Mouse (Mus musculus): ENCODE results near the gene Pdp2.

Pdp2 gene

DNA sequence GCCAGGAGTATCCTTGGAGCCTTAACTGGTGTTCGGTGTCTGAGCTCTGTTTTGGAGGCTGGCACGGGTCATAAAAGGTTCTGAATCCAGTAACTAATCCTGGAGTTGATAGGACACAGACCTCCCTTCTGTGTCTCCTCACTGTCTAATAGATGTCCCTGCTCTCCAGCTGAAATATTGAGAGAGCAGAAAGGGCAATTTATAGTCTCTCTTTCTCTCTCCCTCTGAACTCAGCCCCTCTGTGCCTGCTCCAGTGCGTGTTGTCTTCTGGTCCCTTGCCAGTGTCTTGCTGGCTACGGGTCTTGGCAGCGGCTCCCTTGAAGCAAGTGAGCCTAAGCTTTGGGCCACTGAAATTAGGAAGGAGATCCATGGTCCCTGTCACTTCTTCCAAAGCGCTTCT is 6.4 kb downstream of the Pdp2 start:
- DNase-seq (ENCODE audit: low read depth, low spot score), result no peak

DNA sequence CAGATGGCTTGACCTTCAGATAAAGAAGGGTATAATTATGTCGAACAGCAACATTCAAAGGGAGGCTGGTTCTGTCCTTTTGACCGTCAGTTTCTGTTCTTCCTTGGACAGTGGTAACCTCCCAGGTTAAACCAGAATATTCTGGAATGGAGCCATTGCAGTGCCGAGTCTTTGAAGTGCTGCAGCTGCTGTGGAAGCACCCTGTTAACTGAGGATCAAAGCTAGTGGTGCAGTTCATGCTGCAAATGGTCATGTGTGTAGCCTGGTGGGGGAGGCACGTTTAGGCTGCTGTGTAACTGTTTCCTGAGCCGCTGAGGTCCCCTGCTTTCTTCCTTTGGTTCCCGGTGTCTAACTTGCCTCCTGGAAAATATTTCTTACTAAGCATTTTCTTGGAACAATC is 7.2 kb downstream of the Pdp2 start:
- no peak for DNase-seq (ENCODE audit: low read depth, low spot score)

- no peak for DNase-seq (ENCODE audit: low read depth, low spot score)
These were observed 10.1 kb downstream of the Pdp2 start for GRCm38 (mm10) chr8:104601386-104601785.

DNA sequence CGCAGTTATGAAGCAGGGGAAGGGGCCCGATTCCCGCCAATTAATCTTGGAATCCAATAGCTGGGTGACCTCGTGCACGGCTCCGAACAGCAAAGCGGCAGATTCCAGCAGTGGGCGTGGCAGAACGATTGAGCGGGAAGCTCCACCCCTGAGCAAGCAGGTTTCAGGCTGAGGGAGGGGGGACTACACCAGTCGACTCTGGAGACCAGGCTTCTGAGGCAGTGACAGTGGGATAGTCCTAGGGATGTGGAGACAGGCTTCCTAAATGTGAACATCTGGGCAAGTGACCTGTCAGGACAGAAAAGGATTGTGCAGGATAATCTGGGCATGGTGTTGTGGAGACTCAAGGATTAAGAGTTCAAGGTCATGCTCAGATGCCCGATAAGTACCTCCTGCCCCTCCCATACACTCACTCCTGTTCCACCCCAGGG is 10.7 kb downstream of the Pdp2 start:
- DNase-seq (ENCODE audit: low read depth, low spot score), result no peak

DNA sequence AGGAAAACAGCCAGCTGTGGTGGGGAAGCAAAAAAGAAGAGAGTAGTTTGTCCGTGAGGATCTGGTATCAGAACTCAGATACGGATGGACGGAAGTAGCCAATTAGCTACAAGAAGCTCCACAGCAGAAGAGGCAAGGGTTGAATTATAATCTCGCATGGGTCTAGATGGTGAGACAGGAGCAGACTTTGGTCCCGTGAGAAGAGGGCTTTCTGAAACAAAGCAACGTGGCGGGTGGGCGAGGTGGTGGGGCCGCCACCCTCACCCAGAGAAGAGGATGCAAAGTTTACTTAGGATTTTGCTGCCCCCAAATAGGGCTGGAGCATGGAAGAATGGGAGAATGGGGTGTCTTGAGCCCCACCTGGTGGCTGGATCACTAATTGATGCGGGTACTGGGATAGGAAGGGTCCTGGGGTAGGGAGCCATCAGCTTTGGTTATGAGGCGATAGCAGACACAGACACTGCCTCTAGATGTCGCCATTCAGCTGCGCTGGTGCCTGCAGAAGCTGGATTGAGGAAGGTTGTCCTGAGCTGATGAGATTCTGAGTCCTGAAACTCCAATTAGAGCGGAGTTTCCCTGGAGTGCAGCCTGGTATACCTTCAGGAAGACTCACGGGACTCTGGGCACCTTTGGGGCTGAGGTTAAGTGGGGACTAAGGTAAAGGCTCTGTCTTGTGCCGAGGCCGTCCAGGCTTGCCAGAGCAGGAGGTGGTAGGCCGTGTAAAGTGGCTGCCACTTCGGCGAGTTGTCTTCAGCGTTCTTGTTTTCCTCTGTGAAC is 11.4 kb downstream of the Pdp2 start:
- peak; percentile 89 for DNase-seq (ENCODE audit: low read depth, low spot score)

- no peak for DNase-seq (ENCODE audit: low read depth, low spot score)
These were observed 12.0 kb downstream of the Pdp2 start for GRCm38 (mm10) chr8:104603245-104603593.

GRCm38 (mm10) chr8:104606329-104606728 is 15.1 kb downstream of the Pdp2 start:
- no peak for DNase-seq (ENCODE audit: low read depth, low spot score)

GRCm38 (mm10) chr8:104607944-104608343 is 16.7 kb downstream of the Pdp2 start:
- DNase-seq (ENCODE audit: low read depth, low spot score), result no peak

GRCm38 (mm10) chr8:104609222-104609621 is 18.0 kb downstream of the Pdp2 start:
- no peak for DNase-seq (ENCODE audit: low read depth, low spot score)

- no peak for DNase-seq (ENCODE audit: low read depth, low spot score)
These were observed 19.0 kb downstream of the Pdp2 start for GRCm38 (mm10) chr8:104610185-104610766.

DNA sequence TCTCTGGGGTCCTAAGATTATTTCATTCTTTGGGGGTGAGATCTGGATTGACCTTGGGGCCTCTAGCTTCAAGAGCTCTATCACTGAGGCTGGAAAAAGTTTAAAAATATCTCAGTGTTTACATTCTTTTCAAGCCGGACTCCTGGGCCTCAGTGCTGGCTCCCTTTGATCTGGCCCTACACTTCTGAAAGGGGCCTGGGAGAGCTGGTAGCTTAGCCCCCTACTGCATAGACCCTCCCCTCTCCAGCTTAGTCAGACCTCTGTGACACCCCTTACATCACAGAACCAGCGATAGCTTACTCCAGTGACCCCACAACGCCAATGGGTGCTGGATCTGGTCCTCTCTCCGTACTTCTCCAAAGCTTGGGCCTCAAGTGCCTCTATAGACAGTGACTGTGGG is 20.4 kb downstream of the Pdp2 start:
- DNase-seq (ENCODE audit: low read depth, low spot score), result no peak

GRCm38 (mm10) chr8:104613119-104613518 is 21.9 kb downstream of the Pdp2 start:
- DNase-seq (ENCODE audit: low read depth, low spot score), result no peak

GRCm38 (mm10) chr8:104620765-104621164 is 29.5 kb downstream of the Pdp2 start:
- DNase-seq (ENCODE audit: low read depth, low spot score), result no peak

GRCm38 (mm10) chr8:104624161-104624560 is 32.9 kb downstream of the Pdp2 start, which contains the start of gene Cdh16:
Cdh16 (minus strand) TSS chr8:104624396.
- no peak for DNase-seq (ENCODE audit: low read depth, low spot score)

- DNase-seq (ENCODE audit: low read depth, low spot score), result no peak
These were observed 36.0 kb downstream of the Pdp2 start for GRCm38 (mm10) chr8:104627065-104627740.

- DNase-seq (ENCODE audit: low read depth, low spot score), result no peak
These were observed 37.2 kb downstream of the Pdp2 start for GRCm38 (mm10) chr8:104628402-104628801.

- no peak for DNase-seq (ENCODE audit: low read depth, low spot score)
These were observed 38.3 kb downstream of the Pdp2 start for GRCm38 (mm10) chr8:104629306-104630110.

GRCm38 (mm10) chr8:104630111-104630479 is 38.8 kb downstream of the Pdp2 start:
- DNase-seq (ENCODE audit: low read depth, low spot score), result no peak

DNA sequence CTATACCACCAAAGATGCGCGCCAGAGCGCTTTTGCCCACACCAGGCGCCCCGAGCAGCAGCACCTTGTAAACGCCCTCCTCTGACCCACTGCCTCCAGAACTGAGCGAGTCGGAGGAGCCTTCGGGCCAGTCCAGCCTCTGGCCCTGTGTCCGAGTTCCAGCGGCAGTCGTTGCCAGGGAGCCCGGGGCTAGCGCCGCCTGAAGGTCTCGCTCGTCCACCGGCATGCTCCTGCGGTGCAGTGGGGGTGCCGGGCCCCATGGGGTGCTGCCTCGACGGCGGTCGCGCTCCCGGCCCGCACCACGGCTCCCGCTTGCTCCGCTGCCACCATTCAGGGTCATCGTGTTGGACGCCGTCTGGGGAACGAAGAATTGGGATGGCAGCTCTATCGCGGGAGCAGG is 39.3 kb downstream of the Pdp2 start:
- peak; percentile 62 for DNase-seq (ENCODE audit: low read depth, low spot score)

DNA sequence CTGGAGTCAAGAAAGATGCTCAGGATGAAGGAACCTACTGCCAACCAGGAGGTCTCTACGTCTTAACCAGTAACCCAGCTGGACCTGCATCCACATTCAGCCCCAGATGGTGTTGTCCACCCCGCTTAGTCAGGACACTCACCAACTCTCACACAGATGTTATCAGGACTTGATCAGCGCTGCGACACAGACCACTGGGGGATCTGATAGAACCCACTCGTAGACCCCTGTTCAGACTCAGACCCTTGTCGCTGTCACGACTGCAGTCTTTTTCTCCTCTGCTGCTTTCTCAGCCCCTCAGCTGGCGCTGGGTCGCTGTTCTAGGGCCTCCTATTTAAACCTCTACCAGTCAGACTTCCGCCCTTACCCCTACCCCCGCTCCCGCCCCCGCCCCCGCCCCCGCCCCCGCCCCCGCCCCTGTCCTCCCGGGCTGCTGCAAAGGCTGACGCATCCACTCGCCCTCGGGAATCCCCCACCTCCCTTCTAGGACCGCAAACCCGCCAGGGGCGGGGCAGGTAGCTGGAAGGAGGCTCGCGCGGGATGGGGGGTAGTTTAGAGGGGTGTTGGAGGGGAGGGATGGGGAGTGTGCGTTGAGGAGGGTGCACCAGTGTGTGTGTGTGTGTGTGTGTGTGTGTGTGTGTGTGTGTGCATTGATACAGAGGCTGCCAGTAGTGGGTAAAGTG is 39.9 kb downstream of the Pdp2 start, which contains the start of gene Rrad:
Gene Rrad, minus strand, starts transcription at position 347 of the 683 bp plus-strand sequence.
- DNase-seq (ENCODE audit: low read depth, low spot score), result peak; percentile 95

GRCm38 (mm10) chr8:104631975-104632374 is 40.7 kb downstream of the Pdp2 start:
- peak; percentile 60 for DNase-seq (ENCODE audit: low read depth, low spot score)

Measured in CD4-positive, CD25-positive, alpha-beta regulatory T cell, adult 2 months (primary cell).